Mouse (Mus musculus): ENCODE data around the gene Ndufv3. TPM values are rescaled to one million over a fixed set of nuclear protein-coding genes. Genes with fewer than 3 reads are reported as not detected.
"Not testable (repeated sequence)": the region's sequence is repeated elsewhere in the genome, so short reads cannot be mapped to it uniquely, and the experiment has no call there.

Gene Ndufv3
- polyA plus RNA-seq, 1 experiment from 2014 or later, result 214 TPM

- Histone ChIP-seq H3K36me3 (no peaks in the 10 kb centered on the region), H3K27ac (no peak overlapping the region), H3K9ac (no peak overlapping the region), H3K27me3 (replicated peaks) (no peaks in the 10 kb centered on the region), H3K9me3 (replicated peaks) (no peaks in the 10 kb centered on the region), H3K4me3 (no peak overlapping the region), H3K4me1 (no peaks in the 10 kb centered on the region), H3K4me2 (no peak overlapping the region)
- ATAC-seq, result no peak
- 64% methylated on average over 4 of the region's 4 CpGs for whole genome bisulfite sequencing (ENCODE audit: insufficient replicate concordance)
Measured at GRCm38 (mm10) chr17:31540809-31541459, 21.0 kb downstream of the Ndufv3 start.

GRCm38 (mm10) chr17:31541460-31541831 lies 21.5 kb downstream of the Ndufv3 start:
- H3K9me3 ChIP-seq (replicated peaks), result no peaks in the 10 kb centered on the region
- no peak overlapping the region for H3K9ac ChIP-seq
- no peaks in the 10 kb centered on the region for H3K36me3 ChIP-seq
- no peaks in the 10 kb centered on the region for H3K4me1 ChIP-seq
- H3K27me3 ChIP-seq (replicated peaks), result no peaks in the 10 kb centered on the region
- 54% methylated on average over 6 of the region's 6 CpGs for WGBS (ENCODE audit: insufficient replicate concordance)
- H3K4me2 ChIP-seq, result no peak overlapping the region
- no peak overlapping the region for H3K4me3 ChIP-seq
- H3K27ac ChIP-seq, result no peak overlapping the region
- ATAC-seq, result no peak

GRCm38 (mm10) chr17:31543574-31543973 lies 23.7 kb downstream of the Ndufv3 start:
- H3K27ac ChIP-seq, result no peak overlapping the region
- no peaks in the 10 kb centered on the region for H3K27me3 ChIP-seq (replicated peaks)
- H3K9ac ChIP-seq, result no peak overlapping the region
- H3K9me3 ChIP-seq (replicated peaks), result no peaks in the 10 kb centered on the region
- WGBS (ENCODE audit: insufficient replicate concordance), result 41% methylated on average over 6 of the region's 6 CpGs
- no peaks in the 10 kb centered on the region for H3K4me1 ChIP-seq
- H3K4me3 ChIP-seq, result no peak overlapping the region
- H3K4me2 ChIP-seq, result no peak overlapping the region
- no peaks in the 10 kb centered on the region for H3K36me3 ChIP-seq
- ATAC-seq, result no peak

- H3K9ac ChIP-seq, result no peak overlapping the region
- H3K27me3 ChIP-seq (replicated peaks), result no peaks in the 10 kb centered on the region
- no peak overlapping the region for H3K4me3 ChIP-seq
- H3K4me2 ChIP-seq, result no peak overlapping the region
- WGBS (ENCODE audit: insufficient replicate concordance), result 75% methylated on average over 9 of the region's 9 CpGs
- H3K4me1 ChIP-seq, result no peaks in the 10 kb centered on the region
- H3K9me3 ChIP-seq (replicated peaks), result no peaks in the 10 kb centered on the region
- H3K27ac ChIP-seq, result no peak overlapping the region
- no peaks in the 10 kb centered on the region for H3K36me3 ChIP-seq
- no peak for ATAC-seq
Measured at GRCm38 (mm10) chr17:31546444-31547196, 26.7 kb downstream of the Ndufv3 start.

- H3K27ac ChIP-seq, result no peak overlapping the region
- WGBS (ENCODE audit: insufficient replicate concordance), result 69% methylated on average over 3 of the region's 3 CpGs
- no peak overlapping the region for H3K4me2 ChIP-seq
Measured at GRCm38 (mm10) chr17:31547974-31548373, 28.1 kb downstream of the Ndufv3 start.

GRCm38 (mm10) chr17:31549389-31549788 lies 29.5 kb downstream of the Ndufv3 start:
- H3K4me1 ChIP-seq, result no peaks in the 10 kb centered on the region
- no peak overlapping the region for H3K4me3 ChIP-seq
- H3K36me3 ChIP-seq, result no peaks in the 10 kb centered on the region
- no peak overlapping the region for H3K4me2 ChIP-seq
- H3K9me3 ChIP-seq (replicated peaks), result no peaks in the 10 kb centered on the region
- 60% methylated on average over 8 of the region's 8 CpGs for WGBS (ENCODE audit: insufficient replicate concordance)
- H3K27ac ChIP-seq, result no peak overlapping the region
- H3K9ac ChIP-seq, result no peak overlapping the region
- no peak for ATAC-seq
- no peaks in the 10 kb centered on the region for H3K27me3 ChIP-seq (replicated peaks)

More at GRCm38 (mm10) chr17:31547974-31548373, 28.1 kb downstream of the Ndufv3 start:
- Histone ChIP-seq H3K4me1 (no peaks in the 10 kb centered on the region), H3K9ac (no peak overlapping the region), H3K36me3 (no peaks in the 10 kb centered on the region), H3K4me3 (no peak overlapping the region), H3K27me3 (replicated peaks) (no peaks in the 10 kb centered on the region), H3K9me3 (replicated peaks) (no peaks in the 10 kb centered on the region)
- ATAC-seq, result no peak

- H3K27me3 ChIP-seq (replicated peaks); H3K9me3 ChIP-seq (replicated peaks); H3K4me1 ChIP-seq; H3K9ac ChIP-seq; H3K27ac ChIP-seq; ATAC-seq; H3K36me3 ChIP-seq; H3K4me2 ChIP-seq; H3K4me3 ChIP-seq: not testable (repeated sequence)
- 89% methylated on average over 23 of the region's 23 CpGs for WGBS (ENCODE audit: insufficient replicate concordance)
Measured at GRCm38 (mm10) chr17:31552601-31553000, 32.7 kb downstream of the Ndufv3 start.

- WGBS (ENCODE audit: insufficient replicate concordance), result 61% methylated on average over 4 of the region's 4 CpGs
- Histone ChIP-seq H3K27ac (no peak overlapping the region), H3K4me1 (no peaks in the 10 kb centered on the region), H3K27me3 (replicated peaks) (no peaks in the 10 kb centered on the region), H3K4me3 (no peak overlapping the region), H3K4me2 (no peak overlapping the region), H3K9me3 (replicated peaks) (no peaks in the 10 kb centered on the region), H3K36me3 (no peaks in the 10 kb centered on the region), H3K9ac (no peak overlapping the region)
- no peak for ATAC-seq
Measured at GRCm38 (mm10) chr17:31556253-31556652, 36.3 kb downstream of the Ndufv3 start.

GRCm38 (mm10) chr17:31557124-31557880 lies 37.4 kb downstream of the Ndufv3 start:
- ATAC-seq, result no peak
- H3K9ac ChIP-seq, result no peak overlapping the region
- H3K9me3 ChIP-seq (replicated peaks), result no peaks in the 10 kb centered on the region
- H3K27ac ChIP-seq, result no peak overlapping the region
- H3K4me3 ChIP-seq, result no peak overlapping the region
- WGBS (ENCODE audit: insufficient replicate concordance), result 69% methylated on average over 11 of the region's 11 CpGs
- H3K4me2 ChIP-seq, result no peak overlapping the region
- H3K4me1 ChIP-seq, result no peaks in the 10 kb centered on the region
- H3K27me3 ChIP-seq (replicated peaks), result no peaks in the 10 kb centered on the region
- H3K36me3 ChIP-seq, result no peaks in the 10 kb centered on the region

- H3K27ac ChIP-seq, result no peak overlapping the region
- H3K27me3 ChIP-seq (replicated peaks), result no peaks in the 10 kb centered on the region
- H3K4me2 ChIP-seq, result no peak overlapping the region
- H3K36me3 ChIP-seq, result no peaks in the 10 kb centered on the region
- H3K4me3 ChIP-seq, result no peak overlapping the region
- 65% methylated on average over 10 of the region's 10 CpGs for WGBS (ENCODE audit: insufficient replicate concordance)
- ATAC-seq, result 0 out of 2 replicates have a peak, but pooled peaks have one; percentile 13
- H3K9me3 ChIP-seq (replicated peaks), result no peaks in the 10 kb centered on the region
- H3K4me1 ChIP-seq, result peaks cover under 1% of the 10 kb centered on the region; the same call in 1 of the 2 replicates
- H3K9ac ChIP-seq, result no peak overlapping the region
Measured at GRCm38 (mm10) chr17:31557947-31558542, 38.1 kb downstream of the Ndufv3 start.

- Histone ChIP-seq H3K4me1 (peaks cover 8% of the 10 kb centered on the region), H3K4me3 (no peak overlapping the region), H3K9me3 (replicated peaks) (no peaks in the 10 kb centered on the region), H3K27ac (no peak overlapping the region), H3K4me2 (no peak overlapping the region), H3K9ac (no peak overlapping the region), H3K27me3 (replicated peaks) (no peaks in the 10 kb centered on the region), H3K36me3 (no peaks in the 10 kb centered on the region)
- no peak for ATAC-seq
- 68% methylated on average over 11 of the region's 11 CpGs for WGBS (ENCODE audit: insufficient replicate concordance)
Measured at GRCm38 (mm10) chr17:31559021-31559789, 39.3 kb downstream of the Ndufv3 start.
